Mouse (Mus musculus) kidney, adult 2 months (tissue): ENCODE data around the gene Pcgf6.

Experiments used
- CTCF ChIP-seq: fragments of 200-500 bp; conservative IDR thresholded peaks from 2 replicates; pipeline ENCODE4 v1.5.1; 2011; ENCODE audit warnings: low read depth, mild to moderate bottlenecking, control low read depth, low read length, moderate library complexity, mixed read lengths; ENCODE audit not compliant: insufficient read depth, insufficient read length
- POLR2A ChIP-seq: fragments of 200-500 bp; IDR thresholded peaks from one replicate; pipeline ENCODE4 v1.6.1; 2011; ENCODE audit warnings: low read depth, low read length, control low read depth

DNA sequence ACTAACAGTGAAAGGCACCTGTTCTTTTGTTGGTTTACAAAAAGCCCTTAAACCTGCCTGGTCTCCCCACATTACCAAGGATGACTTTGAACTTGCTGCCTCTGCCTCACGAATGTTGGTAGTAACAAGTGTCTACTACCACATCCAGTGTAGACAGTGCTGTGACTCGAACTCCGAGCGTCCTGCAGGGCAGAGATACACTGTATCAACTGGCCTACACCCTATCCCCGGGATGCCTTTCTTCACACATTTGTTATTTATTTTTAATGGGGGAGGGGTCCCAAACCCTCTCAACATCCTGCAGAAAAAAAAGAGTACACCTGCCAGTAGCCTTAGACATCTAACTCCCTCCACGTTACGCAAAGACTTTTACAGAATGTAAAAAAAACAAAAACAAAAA is 866 bp downstream of the Pcgf6 start:
- TF ChIP-seq CTCF (no peak), POLR2A (no peak)
